Mouse (Mus musculus) C2C12 (cell line): ENCODE results near the gene Fars2.

ENCODE experiments used
- CTCF ChIP-seq: IDR thresholded peaks from one replicate; pipeline ENCODE4 v1.5.1; 2011; ENCODE audit not compliant: control insufficient read depth, insufficient read depth, insufficient read length
- FOSL1 ChIP-seq: IDR thresholded peaks from one replicate; pipeline ENCODE4 v1.8.0; 2011; ENCODE audit warnings: mild to moderate bottlenecking, low read length; ENCODE audit not compliant: poor library complexity, insufficient read depth, severe bottlenecking
- MAX ChIP-seq: IDR thresholded peaks from one replicate; pipeline ENCODE4 v1.6.1; 2011; ENCODE audit warnings: mild to moderate bottlenecking, control low read depth
- MYOD1 ChIP-seq: IDR thresholded peaks from one replicate; pipeline ENCODE4 v1.6.1; 2011; ENCODE audit warnings: low read depth; ENCODE audit not compliant: control insufficient read depth, insufficient read length
- MYOG ChIP-seq: IDR thresholded peaks from one replicate; pipeline ENCODE4 v1.6.1; 2011; ENCODE audit not compliant: control insufficient read depth, insufficient read length; ENCODE audit errors: extremely low read depth

GRCm38 (mm10) chr13:36276194-36276593 is 159.0 kb downstream of the Fars2 start:
- TF ChIP-seq CTCF, result no peak
- TF ChIP-seq MYOD1, result no peak
- no peak for TF ChIP-seq MYOG
- no peak for TF ChIP-seq FOSL1
- no peak for TF ChIP-seq MAX
